Mouse (Mus musculus): ENCODE measurements around the gene Ncf4. TPM values are rescaled to one million over a fixed set of nuclear protein-coding genes. Genes with fewer than 3 reads are reported as not detected.
"Not testable (repeated sequence)": the region's sequence is repeated elsewhere in the genome, so short reads cannot be mapped to it uniquely, and the experiment has no call there.

Ncf4 gene
- total RNA-seq, 2 experiments from 2014 or later: 2.0 to 2.8 TPM

DNA sequence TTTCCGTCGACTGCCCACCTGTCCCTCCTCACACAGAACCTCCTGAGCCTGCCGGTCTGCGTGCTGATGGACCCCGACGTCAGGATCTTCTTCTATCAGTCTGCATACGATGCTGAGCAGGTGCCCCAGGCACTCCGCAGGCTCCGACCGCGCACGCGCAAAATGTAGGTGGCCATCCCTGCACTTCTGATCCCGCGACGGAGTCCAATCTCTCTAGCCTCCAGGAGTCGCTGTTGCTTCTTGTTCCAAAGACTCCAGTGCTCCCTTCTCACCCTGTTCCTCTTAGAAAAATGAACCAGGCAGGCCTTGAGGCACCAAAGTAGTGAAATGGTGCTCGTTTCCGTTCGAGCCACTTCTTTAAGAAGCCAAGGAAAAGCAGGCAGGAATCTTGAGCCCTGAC, 10.2 kb downstream of the Ncf4 start:
- peak in 1 of 2 experiments; percentile 31 for DNase-seq

DNA sequence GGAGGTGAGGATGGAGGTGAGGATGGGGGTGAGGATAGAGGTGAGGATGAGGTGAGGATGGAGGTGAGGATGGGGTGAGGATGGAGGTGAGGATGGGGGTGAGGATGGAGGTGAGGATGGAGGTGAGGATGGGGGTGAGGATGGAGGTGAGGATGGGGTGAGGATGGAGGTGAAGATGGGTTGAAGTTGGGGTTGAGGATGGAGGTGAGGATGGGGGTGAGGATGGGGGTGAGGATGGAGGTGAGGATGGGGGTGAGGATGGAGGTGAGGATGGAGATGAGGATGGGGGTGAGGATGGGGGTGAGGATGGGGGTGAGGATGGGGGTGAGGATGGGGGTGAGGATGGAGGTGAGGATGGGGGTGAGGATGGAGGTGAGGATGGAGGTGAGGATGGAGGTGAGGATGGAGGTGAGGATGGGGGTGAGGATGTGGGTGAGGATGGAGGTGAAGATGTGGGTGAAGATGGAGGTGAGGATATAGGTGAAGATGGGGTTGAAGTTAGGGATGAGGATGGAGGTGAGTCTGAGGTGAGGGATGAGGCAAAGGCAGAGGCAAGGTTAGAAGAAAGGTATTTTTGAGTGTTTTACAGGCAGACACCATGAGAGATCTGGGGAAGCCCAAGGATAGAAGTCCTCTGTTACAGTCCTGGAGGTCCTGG, 12.1 kb downstream of the Ncf4 start:
- not testable (repeated sequence) for DNase-seq

DNA sequence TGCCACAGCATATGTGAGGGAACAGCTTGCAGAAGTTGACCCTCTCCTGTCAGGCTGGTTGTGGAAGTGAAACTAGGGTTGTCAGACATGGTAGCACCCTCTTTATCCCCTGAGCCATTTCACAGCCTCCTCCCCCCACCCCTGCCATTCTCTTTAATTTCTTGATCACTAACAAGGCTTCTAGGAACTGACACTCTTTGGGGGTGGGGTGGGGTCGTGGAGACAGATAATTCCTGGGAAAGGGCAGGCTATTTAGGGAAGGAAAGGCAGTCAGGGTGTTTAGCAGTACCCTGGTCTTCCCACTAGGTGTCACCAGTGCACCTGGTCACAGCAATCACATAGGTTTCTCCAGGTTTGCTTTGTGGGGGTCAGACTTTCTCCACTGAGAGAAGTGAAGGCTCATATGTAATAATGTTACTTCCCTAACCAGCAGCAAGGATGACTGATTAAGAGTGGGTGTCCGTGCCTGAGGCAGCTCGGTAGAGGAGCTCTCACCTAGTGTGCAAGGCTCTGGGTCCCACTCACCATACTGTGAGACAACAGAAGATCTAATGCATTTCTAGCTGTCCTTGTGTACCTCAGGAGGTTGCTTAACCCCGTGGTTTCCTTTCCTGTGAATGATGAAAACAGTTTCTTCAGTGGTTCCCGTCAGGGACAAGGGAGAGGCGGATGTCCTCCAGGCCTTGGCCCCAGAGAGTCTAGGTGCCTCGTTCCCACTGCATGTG, 12.9 kb downstream of the Ncf4 start:
- DNase-seq: peak; percentile 58 to 84

DNA sequence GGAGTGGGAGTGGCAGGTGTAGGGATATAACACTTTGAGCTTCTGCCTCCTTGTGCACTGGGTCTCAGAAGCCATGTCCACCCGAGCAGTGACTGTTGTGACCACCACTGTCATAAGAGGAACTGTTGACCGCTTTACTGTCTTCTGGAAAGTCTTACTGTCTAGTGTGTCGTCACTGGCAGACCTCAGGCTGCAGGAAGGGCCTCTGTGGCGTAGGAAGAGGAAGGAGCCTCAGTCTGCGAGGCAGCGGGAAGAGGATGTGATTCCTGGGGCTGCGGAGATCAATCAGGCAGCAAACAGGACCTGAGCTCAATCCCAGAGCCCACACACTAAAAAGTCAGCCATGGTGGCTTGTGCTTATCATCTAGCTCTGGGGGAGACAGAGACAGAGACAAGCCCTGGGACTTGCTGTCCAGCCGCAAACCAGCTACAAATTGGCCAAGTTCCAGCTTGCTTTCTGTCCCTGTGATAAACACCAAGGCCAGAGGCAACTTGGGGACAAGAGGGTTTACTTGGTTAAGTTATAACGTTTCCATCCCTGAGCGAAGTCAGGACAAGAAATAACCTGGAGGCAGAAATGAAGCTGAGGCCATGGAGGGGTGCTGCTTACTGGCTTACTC, 13.8 kb downstream of the Ncf4 start:
- DNase-seq: peak; percentile 34 to 76

DNA sequence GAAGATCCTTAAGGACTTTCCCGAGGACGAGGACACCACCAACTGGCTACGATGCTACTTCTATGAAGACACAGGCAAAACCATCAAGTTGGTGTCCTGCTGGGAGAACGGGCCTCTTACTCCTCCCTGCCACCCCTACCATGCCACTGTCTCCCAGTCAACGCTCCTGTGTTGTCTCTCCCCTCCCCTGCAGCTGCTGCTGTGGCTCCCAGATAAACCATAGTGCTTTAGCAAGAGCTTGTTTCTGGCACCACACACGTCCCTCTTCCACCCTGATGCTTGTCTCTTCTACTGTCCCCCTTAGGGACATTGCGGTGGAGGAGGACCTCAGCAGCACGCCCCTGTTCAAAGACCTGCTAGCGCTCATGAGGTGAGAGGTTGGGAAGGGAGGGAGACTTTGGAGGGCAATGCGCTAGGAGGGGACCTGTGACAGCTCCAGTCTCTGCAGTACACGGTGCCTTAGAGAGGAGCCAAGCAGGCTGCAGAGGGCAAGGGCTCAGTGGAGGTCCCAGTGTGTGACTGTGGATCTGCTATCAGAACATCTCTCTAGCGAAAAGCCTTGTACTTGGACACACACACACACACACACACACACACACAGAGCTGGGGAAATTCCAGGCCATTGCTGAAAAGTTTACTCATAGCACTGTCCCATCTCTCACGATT, 16.2 kb downstream of the Ncf4 start:
- no peak for DNase-seq

DNA sequence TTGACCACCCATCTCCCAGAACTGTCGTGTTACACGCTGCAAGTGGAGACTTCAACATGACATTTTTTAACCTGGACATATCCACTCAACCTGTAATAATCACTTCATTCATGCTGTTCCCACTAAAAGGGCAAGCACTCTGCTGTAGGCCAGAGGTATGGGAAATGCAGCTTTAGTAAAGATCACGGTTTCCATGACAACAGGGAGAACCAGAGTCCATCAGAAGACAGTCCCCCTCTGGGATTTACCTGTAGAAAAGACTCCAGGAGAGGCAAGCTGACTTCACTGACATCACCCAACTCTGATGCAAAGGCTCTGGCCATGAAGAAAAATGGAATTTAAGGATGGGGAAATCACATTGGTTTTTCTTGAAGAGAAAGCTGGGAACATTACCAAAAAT, 18.7 kb downstream of the Ncf4 start:
- DNase-seq: no peak

DNA sequence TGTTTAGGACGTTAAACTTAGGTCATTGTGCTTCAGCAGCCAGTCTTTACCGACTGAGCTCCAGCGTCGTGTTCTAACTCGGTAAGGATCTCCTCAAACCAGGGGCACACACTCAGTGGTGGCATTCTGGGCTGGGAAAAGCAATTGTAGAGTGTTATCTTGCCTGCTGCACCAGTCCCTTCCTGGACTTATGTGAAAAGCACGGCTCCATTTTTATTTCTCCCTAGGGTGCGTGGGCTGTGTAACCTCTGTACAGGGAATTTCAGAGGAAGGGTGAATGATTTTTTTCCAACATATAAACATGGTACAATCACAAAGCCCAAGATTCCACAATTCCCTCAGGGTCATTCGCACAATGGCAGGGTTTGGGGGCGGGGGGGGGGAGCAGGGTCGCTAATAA, 22.8 kb downstream of the Ncf4 start:
- no peak for DNase-seq

DNA sequence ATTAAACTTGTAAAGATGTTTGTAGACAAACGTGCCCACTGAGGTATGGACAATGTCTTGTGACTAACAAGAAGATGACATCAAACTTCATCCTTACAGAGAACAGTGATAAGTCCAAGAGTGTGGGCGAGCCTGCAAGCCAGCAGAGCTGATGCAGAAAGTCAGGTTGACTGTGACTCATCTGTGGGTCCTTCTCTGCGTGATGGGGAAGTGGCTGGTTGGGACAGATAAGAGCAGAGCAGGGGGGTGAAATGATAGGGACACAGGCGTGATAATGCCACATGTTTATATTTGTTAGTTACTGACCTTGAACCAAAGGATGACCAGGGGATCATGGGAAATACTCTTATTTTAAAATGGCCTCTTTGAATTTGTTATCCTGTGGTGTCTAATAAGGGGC, 23.3 kb downstream of the Ncf4 start:
- DNase-seq: no peak

DNA sequence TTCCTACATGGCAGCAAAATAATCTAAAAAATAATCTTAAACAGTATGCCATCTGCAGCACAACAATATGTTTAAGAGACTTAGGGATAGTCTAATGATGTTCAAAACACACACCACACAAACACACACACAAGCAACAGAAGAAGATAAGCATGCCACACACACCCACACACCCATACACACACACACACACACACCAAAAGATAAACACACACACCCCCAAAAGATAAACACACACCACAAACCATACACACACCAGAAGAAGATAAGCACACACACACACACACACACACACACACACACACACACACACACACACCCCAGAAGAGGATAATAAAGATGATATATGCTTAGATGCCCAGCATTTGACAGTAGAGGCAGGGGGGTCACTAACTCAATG, 26.6 kb downstream of the Ncf4 start:
- DNase-seq: no peak

DNA sequence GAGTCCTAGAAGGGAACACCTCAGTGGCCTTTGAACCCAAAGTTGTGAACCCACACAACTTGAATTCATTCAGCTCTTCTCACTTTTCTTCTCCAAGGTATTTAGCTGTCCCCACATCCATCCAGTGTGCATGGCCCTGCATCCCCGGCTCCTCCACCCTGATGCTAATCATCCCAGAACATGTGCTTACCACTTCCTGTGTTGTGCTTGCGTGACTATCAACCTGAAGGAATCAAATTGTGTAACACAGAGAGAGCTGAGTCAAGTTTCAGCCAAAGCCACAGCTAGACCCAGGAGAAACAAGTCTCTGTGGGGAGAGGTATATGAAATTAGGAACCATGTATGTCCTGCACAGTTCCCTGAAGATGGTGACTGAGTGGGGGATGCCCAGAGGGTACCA, 33.7 kb downstream of the Ncf4 start:
- no peak for DNase-seq

DNA sequence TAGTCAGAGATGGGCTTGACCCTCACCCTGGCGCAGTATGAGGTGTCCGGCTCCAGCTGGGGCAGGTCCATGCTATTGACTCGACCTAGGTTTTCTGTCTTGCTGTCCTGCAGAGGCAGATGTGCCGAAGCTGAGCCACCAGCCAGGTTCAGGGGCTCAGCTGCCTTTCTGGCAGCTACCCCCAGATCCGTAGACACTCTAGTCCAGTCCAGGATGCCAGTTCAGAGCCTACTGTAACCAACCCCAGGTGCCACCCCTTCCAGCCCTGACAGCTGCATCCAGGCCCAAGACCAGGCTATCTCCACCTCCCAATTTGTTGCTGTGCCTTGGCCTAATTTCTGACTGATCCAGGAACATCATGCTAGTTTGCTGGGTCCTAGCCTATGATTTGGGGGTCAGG, 43.3 kb downstream of the Ncf4 start:
- DNase-seq: no peak

DNA sequence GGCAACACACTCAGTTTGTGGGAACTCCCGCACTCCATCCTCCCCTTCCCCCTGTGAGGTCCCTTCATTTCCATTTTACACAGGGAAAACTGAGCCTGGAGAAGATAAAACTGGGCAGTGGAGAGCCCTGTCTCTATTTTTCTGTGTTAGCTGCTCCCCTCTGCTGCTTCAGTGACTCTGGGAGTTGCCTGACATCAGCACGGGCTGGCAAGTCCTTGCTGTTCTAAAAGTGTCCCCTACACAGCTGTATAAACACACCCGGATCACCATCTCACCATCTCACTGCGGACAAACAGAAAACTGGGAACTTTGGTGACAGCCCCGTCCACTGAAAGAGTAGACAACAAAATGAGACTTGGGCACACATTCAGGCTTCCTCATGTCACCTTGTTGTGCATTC, 45.2 kb downstream of the Ncf4 start:
- DNase-seq: not testable (repeated sequence)

DNA sequence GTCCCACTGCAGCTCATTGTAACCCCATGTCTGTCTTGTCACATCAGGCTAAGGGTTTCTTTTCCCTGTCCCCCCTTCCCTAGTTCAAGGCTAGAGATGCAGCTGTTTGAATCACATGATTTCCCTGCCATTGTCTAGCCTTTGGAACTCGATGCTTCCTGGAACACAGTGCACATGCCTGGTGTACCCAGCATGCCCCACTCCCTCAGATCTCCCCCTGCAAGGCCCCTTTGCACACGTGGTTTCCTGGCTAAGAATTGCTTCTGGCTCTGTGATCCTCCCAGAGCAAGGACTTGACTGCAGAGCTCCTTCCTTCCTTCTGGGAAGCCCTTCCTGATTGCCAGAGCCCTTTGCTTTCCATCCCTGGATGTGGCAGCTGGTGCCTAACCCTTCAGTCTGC, 48.6 kb downstream of the Ncf4 start:
- not testable (repeated sequence) for DNase-seq

DNA sequence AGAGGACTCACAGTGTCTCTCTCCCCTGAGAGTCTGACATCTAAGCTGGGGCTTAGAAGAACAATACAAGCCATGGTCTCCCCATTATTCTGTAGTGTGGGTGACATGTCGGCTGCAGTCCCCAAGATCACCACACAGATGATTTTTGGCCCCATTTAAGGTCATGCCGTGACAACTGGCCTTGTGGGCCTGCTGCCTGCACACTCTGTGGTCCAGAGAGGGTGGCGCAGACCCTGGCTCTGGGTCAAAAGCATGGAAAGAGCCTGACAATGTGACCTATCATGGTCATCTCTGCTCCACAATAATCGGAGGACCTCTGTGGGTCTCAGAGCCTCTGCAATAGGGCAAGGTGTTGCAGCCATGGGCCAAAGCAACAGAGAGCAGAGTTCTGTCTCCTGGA, 49.1 kb downstream of the Ncf4 start:
- DNase-seq: no peak

DNA sequence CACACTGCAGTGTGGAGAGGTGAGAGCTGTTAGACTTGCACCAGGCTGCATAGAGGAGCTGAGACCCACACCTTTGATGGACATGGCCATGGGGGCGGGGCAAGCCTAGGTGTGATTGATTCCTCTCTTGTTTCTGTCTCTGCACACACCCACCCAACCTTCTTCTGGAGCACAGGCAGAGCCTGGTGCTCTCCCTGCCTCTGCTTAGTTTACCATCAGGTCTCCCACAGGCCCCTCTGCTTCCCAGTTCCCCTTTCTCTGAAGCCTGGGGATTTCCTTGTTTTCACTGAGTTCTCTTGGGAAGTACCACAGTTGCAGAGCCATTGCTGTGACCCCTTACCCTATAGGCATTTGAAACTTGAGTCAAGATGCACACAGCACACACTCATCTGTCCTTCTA, 54.0 kb downstream of the Ncf4 start:
- no peak for DNase-seq

DNA sequence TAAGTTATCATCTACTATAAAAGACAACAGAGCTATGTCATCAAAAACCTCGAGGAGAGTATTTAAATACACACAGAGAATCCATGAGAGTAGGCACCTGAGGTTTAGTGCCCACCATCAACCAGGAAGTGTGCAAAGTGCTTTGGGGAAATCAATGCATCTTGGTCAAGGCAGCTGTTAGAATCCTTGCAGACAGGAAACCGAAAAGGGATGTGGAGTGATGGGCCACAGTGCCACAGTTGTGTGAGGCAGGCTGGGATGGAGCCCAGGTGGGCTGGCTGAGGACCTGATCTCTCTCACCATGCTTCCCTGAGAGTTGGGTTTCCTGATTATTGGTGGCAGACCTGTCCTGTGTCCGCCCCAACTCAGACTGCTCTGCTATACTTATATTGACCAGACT, 55.0 kb downstream of the Ncf4 start:
- DNase-seq: no peak

DNA sequence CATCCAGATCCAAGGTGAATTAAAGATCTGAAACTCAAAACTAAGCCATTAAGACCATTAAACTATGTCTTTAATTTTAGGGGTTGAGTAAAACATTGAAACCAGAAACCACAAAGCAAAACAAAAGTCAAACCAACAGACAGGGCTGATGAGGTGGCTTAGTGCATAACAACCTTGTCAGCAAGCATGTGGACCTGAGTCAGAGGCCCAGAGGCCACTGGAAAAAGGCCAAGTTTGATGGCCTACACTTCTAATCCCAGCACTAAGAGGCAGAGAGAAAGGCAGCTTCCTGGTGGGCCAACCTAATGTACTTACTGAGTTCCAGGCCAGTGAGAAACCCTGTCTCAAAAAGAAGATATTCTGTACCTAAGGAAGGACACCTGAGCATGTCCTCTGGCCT, 56.2 kb downstream of the Ncf4 start:
- DNase-seq: no peak

DNA sequence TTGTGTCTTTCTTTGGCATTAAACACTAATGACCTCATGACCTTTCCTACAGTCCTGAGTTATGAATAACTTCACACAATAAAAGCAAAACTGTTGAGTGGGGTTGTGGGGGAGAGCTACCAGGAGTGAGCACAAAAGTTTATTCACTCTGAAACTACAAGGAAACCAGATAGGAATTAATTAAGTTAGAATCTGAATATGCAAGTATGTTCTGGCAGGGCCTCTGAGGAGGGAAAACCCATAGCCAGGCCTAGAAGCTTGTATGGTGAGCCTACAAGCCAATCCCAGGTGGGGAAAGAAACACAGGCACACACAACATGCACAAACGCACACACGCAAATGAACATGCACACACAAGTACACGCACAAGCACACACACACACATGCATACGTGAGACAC, 58.1 kb downstream of the Ncf4 start:
- no peak for DNase-seq

DNA sequence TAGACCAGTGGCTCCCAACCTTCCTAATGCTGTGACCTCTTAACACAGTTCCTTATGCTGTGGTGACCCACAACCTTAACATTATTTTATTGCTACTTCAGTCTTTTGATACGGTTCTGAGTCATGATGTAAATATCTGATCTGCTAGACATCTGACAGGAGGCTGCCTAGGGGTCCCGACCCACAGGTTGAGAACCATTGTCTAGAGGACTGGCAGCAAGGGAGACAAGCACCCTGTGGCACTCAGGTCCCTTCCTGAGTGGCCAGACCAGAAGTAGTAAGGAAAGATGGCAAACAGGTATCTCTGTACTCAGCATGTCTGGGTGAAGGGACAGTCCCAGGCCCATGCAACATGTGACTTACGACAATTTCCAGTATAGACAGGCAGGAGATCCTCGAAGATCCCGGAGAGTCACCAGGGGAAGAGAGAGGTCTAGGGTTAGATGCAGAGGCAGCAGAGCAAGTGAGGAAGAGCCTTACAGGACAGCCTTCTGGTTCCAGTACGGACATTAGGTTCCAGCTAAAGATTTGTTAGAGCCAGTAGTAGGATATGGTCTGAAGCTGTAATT, 59.1 kb downstream of the Ncf4 start:
- no peak for DNase-seq

DNA sequence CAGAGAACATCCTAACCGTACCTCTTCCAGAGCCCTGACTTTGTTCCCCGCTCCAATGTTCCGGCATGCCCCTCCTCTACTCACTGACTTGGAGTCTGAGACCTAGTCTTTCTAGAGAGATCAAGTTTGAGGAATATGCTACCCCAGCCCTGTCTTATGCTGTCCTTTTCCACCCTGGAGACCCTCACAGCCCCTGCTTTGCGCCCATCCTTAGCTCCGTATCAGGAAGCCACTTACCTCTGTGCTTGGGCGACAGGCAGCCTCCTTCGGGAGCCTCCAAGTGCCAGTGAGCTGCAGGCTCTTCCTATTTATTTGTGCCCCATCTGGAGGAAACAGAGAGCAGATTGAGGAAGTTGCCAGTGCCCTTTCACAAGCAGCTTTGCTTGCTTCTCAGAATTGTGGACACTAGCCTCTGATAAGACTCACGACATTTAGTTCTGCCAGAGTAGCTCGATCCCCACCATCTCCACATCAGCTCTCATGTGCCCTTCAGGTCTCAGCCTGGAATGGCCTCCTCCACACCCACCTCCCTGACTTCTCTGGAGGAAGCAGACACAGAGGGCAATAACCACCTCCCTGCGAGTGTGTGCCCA, 60.8 kb downstream of the Ncf4 start, which contains the start of gene Csf2rb2:
Csf2rb2 (minus strand) TSS at position 381 of the 593 bp plus-strand sequence.
- peak; percentile 17 to 44 for DNase-seq

DNA sequence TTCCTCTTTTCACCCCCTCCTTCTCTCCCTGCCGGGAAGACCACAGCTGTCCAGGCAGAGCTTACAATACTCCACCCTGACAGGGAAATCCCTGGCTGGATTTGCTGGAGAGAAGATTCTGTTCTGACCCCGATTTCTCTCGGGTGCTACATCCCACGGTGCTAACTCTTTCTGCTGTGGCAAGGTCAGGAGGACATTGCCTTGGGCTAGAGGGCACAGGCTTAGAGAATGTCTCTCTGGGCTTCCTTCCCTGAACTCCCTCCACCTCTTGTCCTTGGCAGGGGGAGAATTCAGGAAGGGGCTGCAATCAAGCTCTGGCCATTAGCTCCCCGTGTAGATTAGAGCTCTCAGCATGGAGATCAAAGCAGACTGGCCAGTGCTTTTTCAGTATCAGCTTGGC, 65.3 kb downstream of the Ncf4 start:
- DNase-seq: peak in 1 of 2 experiments; percentile 13

DNA sequence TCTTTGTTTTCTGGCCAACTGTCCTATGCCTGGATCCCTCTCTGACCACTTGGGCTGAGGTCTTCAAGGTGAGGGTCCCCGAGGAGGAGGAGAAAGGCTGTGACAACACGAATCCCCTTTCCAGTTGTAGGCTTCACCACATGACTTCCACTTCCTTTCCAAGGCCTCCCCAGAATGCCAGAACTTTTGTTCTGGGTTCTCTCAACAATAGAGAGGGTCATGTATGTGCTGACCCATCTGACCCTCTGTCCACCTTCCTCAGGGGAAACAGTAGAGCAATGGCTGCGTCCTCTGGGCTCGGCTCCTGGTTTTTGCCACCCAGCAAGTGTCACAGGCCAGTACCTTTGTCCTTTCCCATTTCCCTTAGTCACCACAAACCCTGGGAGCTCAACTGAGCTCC, 66.4 kb downstream of the Ncf4 start:
- DNase-seq: no peak

Data from heart, adult 18-20 months (tissue).